10 mouse cellular contexts compared by ENCODE assay signal in the genomic region with DNA sequence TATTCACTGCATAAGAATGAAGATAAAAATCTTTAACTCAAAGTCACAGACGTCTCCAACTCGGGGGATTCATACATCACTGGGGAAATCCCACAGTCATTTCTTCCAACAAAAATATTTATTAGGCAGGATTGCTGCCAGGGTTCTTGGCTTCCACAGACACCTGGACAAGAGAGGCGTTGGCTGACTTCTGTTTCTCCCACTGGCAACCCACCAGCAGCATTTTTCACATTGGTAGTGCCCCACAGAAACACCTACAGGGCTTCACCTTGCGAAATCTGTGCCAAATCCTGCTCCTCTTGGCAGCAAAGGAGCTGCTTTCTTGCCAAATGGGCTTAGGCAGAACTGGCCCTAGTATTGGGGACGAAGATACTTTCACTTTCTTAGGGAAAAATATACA.
A peak's percentile ranks its signal among the peaks of the same experiment; 100 is the strongest.
DNase-seq lines count a peak whose midpoint lies in the region; ATAC-seq and TF ChIP-seq lines count a peak whose summit lies in the region.
"Had no signal": no experiment of that assay in that cellular context is flagged by ENCODE, and none has a peak within 500 bp of the region (broad histone marks: within the 10 kb centered on the region; RNA-seq: fewer than 3 reads in every experiment).

No protein-coding gene starts in this region.

- no peaks in the 10 kb centered on the region for H3K4me1 ChIP-seq in lung, adult 2 months (ENCODE audit: control insufficient read depth, insufficient read depth, low read length)
- H3K4me1 ChIP-seq in limb, embryonic 15.5 days = 0 out of 2 replicates have a peak, but pooled peaks cover 8% of the 10 kb centered on the region

- no peak for TF ChIP-seq CTCF in lung, adult 2 months (IDR thresholded peaks at IDR 0.05; ENCODE audit: insufficient read depth, low read length)

- no peaks in the 10 kb centered on the region for H3K9me3 ChIP-seq in limb, embryonic 15.5 days

- peak; percentile 12 to 13 for DNase-seq in heart, adult 18-20 months
- no peak for DNase-seq in heart, postnatal 4 days
- DNase-seq in lung, adult 18-20 months = peak; percentile 17 to 39
- no peak for DNase-seq in lung, adult 2 months
- DNase-seq in cerebellum, adult 11 months = peak; percentile 68
- DNase-seq in spleen, postnatal 4 days (ENCODE audit: low spot score in 2 of 2) = no peak
- DNase-seq in frontal cortex, postnatal 36 days (ENCODE audit: low spot score in 2 of 2) = no peak
- DNase-seq: right cerebral cortex, postnatal 25 days had no signal

- H3K27me3 ChIP-seq in limb, embryonic 15.5 days = no peaks in the 10 kb centered on the region

- TF ChIP-seq POLR2A in lung, adult 2 months (IDR thresholded peaks at IDR 0.05; ENCODE audit: borderline replicate concordance, extremely low read depth, low read depth, low read length) = no peak

- no peak overlapping the region for H3K9ac ChIP-seq in limb, embryonic 15.5 days

- H3K27ac ChIP-seq in limb, embryonic 15.5 days = 0 out of 2 replicates have a peak overlapping the region, but pooled peaks have one; percentile 29

- H3K4me3 ChIP-seq in lung, adult 2 months (replicated peaks; ENCODE audit: extremely low read depth, low read depth, low read length) = no peak overlapping the region
- H3K4me3 ChIP-seq in limb, embryonic 15.5 days = 0 out of 2 replicates have a peak overlapping the region, but pooled peaks have one; percentile 13
- H3K4me3 ChIP-seq: erythroblast, embryonic 14.5 days had no signal

- no peaks in the 10 kb centered on the region for H3K36me3 ChIP-seq in limb, embryonic 15.5 days

- H3K4me2 ChIP-seq in limb, embryonic 15.5 days = peak overlapping the region; percentile 23

- 41% methylated on average over 5 of the region's 5 CpGs for WGBS in lung, adult 2 months
- 39% methylated on average over 5 of the region's 5 CpGs for WGBS in limb, embryonic 15.5 days

- ATAC-seq in limb, embryonic 15.5 days (ENCODE audit: insufficient number of reproducible peaks, low FRiP score, low TSS enrichment, low read depth) = no peak

Comparison
In these comparisons a context has a peak if more than half of its experiments do, and no peak if none do; other contexts are left out.
1. DNase-seq: peak in heart, adult 18-20 months (2 of 2), lung, adult 18-20 months (2 of 2) and cerebellum, adult 11 months (single experiment); none in heart, postnatal 4 days (single experiment), lung, adult 2 months (single experiment), spleen, postnatal 4 days (0 of 2) and frontal cortex, postnatal 36 days (0 of 2).